30 mouse cellular contexts compared by ENCODE assay signal in the genomic region with DNA sequence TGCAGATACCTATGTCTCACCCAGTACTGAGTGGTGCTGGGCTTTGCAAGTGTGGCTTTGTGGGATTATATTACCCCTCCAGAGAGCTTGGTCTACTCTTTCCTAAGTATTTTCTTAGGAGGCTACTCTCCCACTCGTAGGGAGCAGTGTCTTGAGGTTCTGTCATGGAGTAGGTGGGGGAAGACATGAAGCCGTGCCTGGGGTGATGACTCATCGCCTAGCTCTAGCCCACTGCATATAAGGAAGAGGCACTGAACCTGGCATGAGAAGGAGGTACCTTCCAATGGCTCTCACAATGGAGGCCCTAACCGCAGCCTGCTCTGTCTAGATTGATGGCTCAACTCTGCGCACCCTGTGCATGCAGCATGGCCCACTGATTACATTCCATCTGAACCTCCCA. TPM values are rescaled to one million over a fixed set of nuclear protein-coding genes. Genes with fewer than 3 reads are reported as not detected.
DNase-seq lines count a peak whose midpoint lies in the region; ATAC-seq and TF ChIP-seq lines count a peak whose summit lies in the region.
"Had no signal": no experiment of that assay in that cellular context is flagged by ENCODE, and none has a peak within 500 bp of the region (broad histone marks: within the 10 kb centered on the region; RNA-seq: fewer than 3 reads in every experiment).

No protein-coding gene starts in this region.

- TF ChIP-seq CTCF in stomach, postnatal 0 days (IDR thresholded peaks at IDR 0.05; ENCODE audit: low read depth) = no peak

- H3K4me2 ChIP-seq in kidney, embryonic 15.5 days = no peak overlapping the region
- H3K4me2 ChIP-seq in kidney, embryonic 14.5 days (replicated peaks; ENCODE audit: low read depth, low read length) = no peak overlapping the region
- no peak overlapping the region for H3K4me2 ChIP-seq in midbrain, embryonic 16.5 days (ENCODE audit: low read length)
- H3K4me2 ChIP-seq in stomach, postnatal 0 days (replicated peaks; ENCODE audit: low read depth) = no peak overlapping the region
- H3K4me2 ChIP-seq: embryonic facial prominence, embryonic 13.5 days; heart, embryonic 15.5 days; liver, embryonic 12.5 days; midbrain, embryonic 13.5 days had no signal

- no peak for ATAC-seq in kidney, embryonic 15.5 days (replicated peaks; ENCODE audit: low FRiP score)
- ATAC-seq in kidney, embryonic 14.5 days (ENCODE audit: low FRiP score, low TSS enrichment) = no peak; the same call in 1 of the 2 replicates
- ATAC-seq in midbrain, embryonic 16.5 days = 0 out of 2 replicates have a peak, but pooled peaks have one; percentile 21
- ATAC-seq in stomach, postnatal 0 days (ENCODE audit: low FRiP score, low TSS enrichment) = peak; percentile 6
- ATAC-seq: forebrain, embryonic 16.5 days; hindbrain, embryonic 16.5 days; intestine, postnatal 0 days; liver, embryonic 12.5 days; liver, postnatal 0 days; midbrain, embryonic 13.5 days had no signal

- peaks cover 93% of the 10 kb centered on the region for H3K36me3 ChIP-seq in kidney, embryonic 15.5 days
- H3K36me3 ChIP-seq in kidney, embryonic 14.5 days (ENCODE audit: control insufficient read depth, insufficient read depth, low read length) = peaks cover 85% of the 10 kb centered on the region
- H3K36me3 ChIP-seq in midbrain, embryonic 16.5 days (ENCODE audit: control insufficient read depth, insufficient read depth, low read length) = peaks cover 56% of the 10 kb centered on the region
- peaks cover 93% of the 10 kb centered on the region for H3K36me3 ChIP-seq in midbrain, embryonic 10.5 days
- peaks cover 45% of the 10 kb centered on the region for H3K36me3 ChIP-seq in stomach, postnatal 0 days (ENCODE audit: control insufficient read depth, insufficient read depth, low read length)

- no peaks in the 10 kb centered on the region for H3K27me3 ChIP-seq in kidney, embryonic 15.5 days
- no peaks in the 10 kb centered on the region for H3K27me3 ChIP-seq in kidney, embryonic 14.5 days (ENCODE audit: control insufficient read depth, insufficient read depth, low read length)
- H3K27me3 ChIP-seq in midbrain, embryonic 16.5 days (ENCODE audit: control insufficient read depth, insufficient read depth, low read depth, low read length) = no peaks in the 10 kb centered on the region
- H3K27me3 ChIP-seq in midbrain, embryonic 10.5 days (ENCODE audit: low read depth, poor library complexity, severe bottlenecking) = no peaks in the 10 kb centered on the region
- no peaks in the 10 kb centered on the region for H3K27me3 ChIP-seq in stomach, postnatal 0 days (ENCODE audit: control insufficient read depth, insufficient read depth, low read length)
- H3K27me3 ChIP-seq: embryonic facial prominence, embryonic 13.5 days; heart, embryonic 15.5 days; liver, embryonic 12.5 days; megakaryocyte, embryonic 14.5 days; midbrain, embryonic 13.5 days had no signal

- no peaks in the 10 kb centered on the region for H3K9me3 ChIP-seq in kidney, embryonic 15.5 days (replicated peaks)
- H3K9me3 ChIP-seq in kidney, embryonic 14.5 days (ENCODE audit: control insufficient read depth, low read length) = no peaks in the 10 kb centered on the region
- no peaks in the 10 kb centered on the region for H3K9me3 ChIP-seq in midbrain, embryonic 16.5 days (replicated peaks; ENCODE audit: control insufficient read depth, low read length, poor library complexity, severe bottlenecking)
- H3K9me3 ChIP-seq in midbrain, embryonic 10.5 days (replicated peaks) = no peaks in the 10 kb centered on the region
- H3K9me3 ChIP-seq in stomach, postnatal 0 days (ENCODE audit: control insufficient read depth, low read length) = no peaks in the 10 kb centered on the region
- H3K9me3 ChIP-seq: embryonic facial prominence, embryonic 13.5 days; forebrain, embryonic 10.5 days; heart, embryonic 10.5 days; heart, embryonic 15.5 days; liver, embryonic 12.5 days; megakaryocyte, embryonic 14.5 days; midbrain, embryonic 13.5 days had no signal

- no peaks in the 10 kb centered on the region for H3K4me1 ChIP-seq in kidney, embryonic 15.5 days
- H3K4me1 ChIP-seq in kidney, embryonic 14.5 days (ENCODE audit: control insufficient read depth, insufficient read depth, low read length) = no peaks in the 10 kb centered on the region
- no peaks in the 10 kb centered on the region for H3K4me1 ChIP-seq in midbrain, embryonic 16.5 days (ENCODE audit: control insufficient read depth, insufficient read depth, low read length)
- H3K4me1 ChIP-seq in midbrain, embryonic 10.5 days = no peaks in the 10 kb centered on the region
- H3K4me1 ChIP-seq in stomach, postnatal 0 days (replicated peaks; ENCODE audit: control insufficient read depth, insufficient read depth) = no peaks in the 10 kb centered on the region
- H3K4me1 ChIP-seq: embryonic facial prominence, embryonic 13.5 days; forebrain, embryonic 10.5 days; heart, embryonic 15.5 days; liver, embryonic 12.5 days; midbrain, embryonic 13.5 days had no signal

- no peak for TF ChIP-seq EP300 in stomach, postnatal 0 days (optimal IDR thresholded peaks at IDR 0.05)

- no peak for DNase-seq in midbrain, embryonic 10.5 days (ENCODE audit: low spot score)
- peak; percentile 14 for DNase-seq in NIH3T3 (ENCODE audit: low read depth)
- no peak for DNase-seq in stomach, postnatal 0 days (ENCODE audit: low spot score)
- DNase-seq in spleen, adult 18-20 months = no peak
- no peak for DNase-seq in lung, postnatal 10 days
- DNase-seq: adrenal gland, postnatal 25 days; B cell, adult 2 months; cerebellum, adult 18-20 months; cerebellum, postnatal 10 days; gastrocnemius, postnatal 10 days; kidney, postnatal 14 days; layer of hippocampus, adult 9-11 months; liver, postnatal 0 days; lung, postnatal 4 days; retina, postnatal 1 day; right cerebral cortex, postnatal 25 days had no signal

- WGBS in kidney, embryonic 15.5 days = 68% methylated on average over 5 of the region's 5 CpGs
- 85% methylated on average over 5 of the region's 5 CpGs for WGBS in kidney, embryonic 14.5 days
- 95% methylated on average over 5 of the region's 5 CpGs for WGBS in midbrain, embryonic 16.5 days
- WGBS in midbrain, embryonic 10.5 days = 95% methylated on average over 5 of the region's 5 CpGs
- WGBS in stomach, postnatal 0 days = 72% methylated on average over 5 of the region's 5 CpGs

- H3K9ac ChIP-seq in kidney, embryonic 15.5 days = no peak overlapping the region
- H3K9ac ChIP-seq in kidney, embryonic 14.5 days (ENCODE audit: low read depth, low read length) = no peak overlapping the region
- H3K9ac ChIP-seq in midbrain, embryonic 16.5 days (ENCODE audit: low read depth, low read length) = no peak overlapping the region
- no peak overlapping the region for H3K9ac ChIP-seq in stomach, postnatal 0 days (ENCODE audit: low read length)
- H3K9ac ChIP-seq: embryonic facial prominence, embryonic 13.5 days; heart, embryonic 15.5 days; liver, embryonic 12.5 days; liver, postnatal 0 days; midbrain, embryonic 13.5 days had no signal

- H3K27ac ChIP-seq in kidney, embryonic 15.5 days = peak overlapping the region; percentile 13; the same call in 1 of the 2 replicates
- H3K27ac ChIP-seq in kidney, embryonic 14.5 days (ENCODE audit: low read depth, low read length) = no peak overlapping the region
- no peak overlapping the region for H3K27ac ChIP-seq in midbrain, embryonic 16.5 days (ENCODE audit: low read length)
- H3K27ac ChIP-seq in midbrain, embryonic 10.5 days (replicated peaks) = no peak overlapping the region
- H3K27ac ChIP-seq in stomach, postnatal 0 days (replicated peaks) = no peak overlapping the region
- H3K27ac ChIP-seq: embryonic facial prominence, embryonic 13.5 days; forebrain, embryonic 10.5 days; heart, embryonic 10.5 days; heart, embryonic 15.5 days; liver, embryonic 12.5 days; midbrain, embryonic 13.5 days had no signal

- H3K4me3 ChIP-seq in kidney, embryonic 15.5 days (replicated peaks) = no peak overlapping the region
- H3K4me3 ChIP-seq in kidney, embryonic 14.5 days (ENCODE audit: low read length) = no peak overlapping the region
- H3K4me3 ChIP-seq in midbrain, embryonic 16.5 days (ENCODE audit: low read depth, low read length) = no peak overlapping the region
- no peak overlapping the region for H3K4me3 ChIP-seq in midbrain, embryonic 10.5 days
- H3K4me3 ChIP-seq in stomach, postnatal 0 days (ENCODE audit: low read depth, low read length) = no peak overlapping the region
- H3K4me3 ChIP-seq: embryonic facial prominence, embryonic 13.5 days; forebrain, embryonic 10.5 days; heart, embryonic 10.5 days; heart, embryonic 15.5 days; liver, embryonic 12.5 days; megakaryocyte, embryonic 14.5 days; midbrain, embryonic 13.5 days had no signal

RNA-seq across cellular contexts. Expression of a gene that starts 22.8 kb away (rescaled TPM):
- 2.5 and 3.1 TPM in 2 replicates for polyA plus RNA-seq in kidney, embryonic 15.5 days (2015; fragmentation: Nextera tagmentation; extraction: Ambion mirVana)
- polyA plus RNA-seq in kidney, embryonic 14.5 days (2014; fragmentation: Nextera tagmentation; extraction: Ambion mirVana) = 0.49 and 1.9 TPM in 2 replicates
- polyA plus RNA-seq in midbrain, embryonic 16.5 days (2015; fragmentation: Nextera tagmentation; extraction: Ambion mirVana) = 0.30 and 0.45 TPM in 2 replicates
- polyA plus RNA-seq in midbrain, embryonic 10.5 days (2016; fragmentation: Nextera tagmentation; extraction: Ambion mirVana) = 0.26 and 0.27 TPM in 2 replicates
- 0.06 TPM in 1 of 2 replicates, not detected in the other for polyA plus RNA-seq in stomach, postnatal 0 days (2015; fragmentation: Nextera tagmentation; extraction: Ambion mirVana)
- polyA plus RNA-seq: embryonic facial prominence, embryonic 13.5 days; forebrain, embryonic 10.5 days; heart, embryonic 15.5 days; limb, embryonic 11.5 days had no signal

Comparison
In these comparisons a context has a peak if more than half of its experiments do, and no peak if none do; other contexts are left out.
1. ATAC-seq: peak in midbrain, embryonic 16.5 days (single experiment) and stomach, postnatal 0 days (single experiment); none in kidney, embryonic 15.5 days (single experiment) and kidney, embryonic 14.5 days (single experiment).